In the genomic region with DNA sequence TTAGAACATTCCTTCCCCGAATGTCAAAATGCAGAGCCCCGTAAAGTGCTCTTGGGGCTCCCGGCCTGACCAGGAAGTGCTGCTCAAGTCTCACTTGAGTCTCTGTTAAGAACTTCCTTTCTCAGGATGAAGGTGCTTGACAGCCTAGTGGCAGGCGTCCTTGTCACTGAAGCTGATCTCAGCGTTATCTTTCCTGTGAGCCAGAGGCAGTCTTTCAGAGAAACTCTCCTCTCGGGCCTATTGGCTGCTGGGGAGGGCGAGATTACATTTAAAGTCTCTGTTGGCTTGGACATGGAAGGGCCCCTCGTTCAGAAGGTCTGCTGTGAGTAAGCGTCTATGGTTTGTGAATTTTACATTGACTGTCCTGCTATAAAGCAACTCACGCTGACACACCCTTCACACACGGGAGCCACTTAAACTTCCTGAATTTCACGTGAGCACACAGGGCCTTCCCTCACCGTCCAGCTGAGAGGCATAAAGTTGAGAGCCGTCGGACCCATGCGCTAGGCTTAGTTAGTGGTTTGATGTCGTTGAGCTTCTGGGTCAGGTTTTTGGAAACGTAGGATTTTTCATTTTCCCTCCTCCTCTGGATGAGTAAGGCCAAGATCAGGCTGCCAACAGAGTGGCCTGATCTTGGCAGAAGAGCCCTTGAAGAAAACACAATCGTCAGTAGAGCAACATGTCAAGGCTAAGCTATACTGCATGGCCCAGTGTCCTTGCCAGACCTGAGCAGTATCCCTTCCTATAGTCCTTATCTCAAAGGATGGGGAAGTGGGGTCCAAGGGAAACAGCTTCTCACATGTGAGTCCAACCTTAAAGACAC, we compare ENCODE assay signal across 7 mouse cellular contexts. TPM values are rescaled to one million over a fixed set of nuclear protein-coding genes. Genes with fewer than 3 reads are reported as not detected.
DNase-seq lines count a peak whose midpoint lies in the region; ATAC-seq lines count a peak whose summit lies in the region.

No protein-coding gene starts in this region.

- H3K4me1 ChIP-seq in forebrain, embryonic 16.5 days (replicated peaks; ENCODE audit: control insufficient read depth, insufficient read depth, low read length): peaks cover 3% of the 10 kb centered on the region; the same call in 1 of the 2 replicates

- DNase-seq in urinary bladder, postnatal 14 days (ENCODE audit: low spot score): peak; percentile 11
- DNase-seq in urinary bladder, postnatal 4 days (ENCODE audit: low spot score in 2 of 2): no peak
- DNase-seq in lung, postnatal 25 days (ENCODE audit: low spot score): peak; percentile 91
- DNase-seq in cerebellum, adult 11-12 months: no peak
- no peak for DNase-seq in cerebellum, postnatal 10 days

- no peak overlapping the region for H3K9ac ChIP-seq in forebrain, embryonic 16.5 days (replicated peaks; ENCODE audit: low read depth, low read length)

- H3K36me3 ChIP-seq in forebrain, embryonic 16.5 days (ENCODE audit: control insufficient read depth, insufficient read depth): no peaks in the 10 kb centered on the region

- H3K27ac ChIP-seq in forebrain, embryonic 16.5 days (ENCODE audit: low read length): no peak overlapping the region

- peak; percentile 28 for ATAC-seq in granulocyte monocyte progenitor cell, adult 5-6 weeks (replicated peaks; ENCODE audit: poor library complexity, severe bottlenecking)
- no peak for ATAC-seq in forebrain, embryonic 16.5 days

- H3K4me3 ChIP-seq in forebrain, embryonic 16.5 days (replicated peaks; ENCODE audit: low read length): no peak overlapping the region

- H3K4me2 ChIP-seq in forebrain, embryonic 16.5 days (ENCODE audit: low read length): no peak overlapping the region

- no peaks in the 10 kb centered on the region for H3K9me3 ChIP-seq in forebrain, embryonic 16.5 days (ENCODE audit: control insufficient read depth, low read length)

- no peaks in the 10 kb centered on the region for H3K27me3 ChIP-seq in forebrain, embryonic 16.5 days (replicated peaks; ENCODE audit: control insufficient read depth, insufficient read depth, low read length)

- WGBS in forebrain, embryonic 16.5 days: 81% methylated on average over 19 of the region's 19 CpGs

RNA-seq across cellular contexts. Expression of gene Taok3, which starts 14.3 kb away (rescaled TPM):
- total RNA-seq in granulocyte monocyte progenitor cell, adult 5-6 weeks (2014; fragmentation: Nextera tagmentation): 68.9 and 84.9 TPM in 2 replicates
- total RNA-seq in granulocyte monocyte progenitor cell, adult 5-6 weeks (2017): 46.1 and 49.3 TPM in 2 replicates
- polyA plus RNA-seq in forebrain, embryonic 16.5 days (2015; fragmentation: Nextera tagmentation; extraction: Ambion mirVana): 58.1 and 58.2 TPM in 2 replicates

RNA-seq across cellular contexts. Expression of gene Suds3, which starts 18.4 kb away (rescaled TPM):
- total RNA-seq in granulocyte monocyte progenitor cell, adult 5-6 weeks (2014; fragmentation: Nextera tagmentation): 46.0 and 52.2 TPM in 2 replicates
- 84.9 and 91.7 TPM in 2 replicates for total RNA-seq in granulocyte monocyte progenitor cell, adult 5-6 weeks (2017)
- polyA plus RNA-seq in forebrain, embryonic 16.5 days (2015; fragmentation: Nextera tagmentation; extraction: Ambion mirVana): 83.0 and 93.0 TPM in 2 replicates

Comparison
In these comparisons a context has a peak if more than half of its experiments do, and no peak if none do; other contexts are left out.
1. DNase-seq: peak in urinary bladder, postnatal 14 days (single experiment) and lung, postnatal 25 days (single experiment); none in urinary bladder, postnatal 4 days (0 of 2), cerebellum, adult 11-12 months (single experiment) and cerebellum, postnatal 10 days (0 of 2).